Mouse (Mus musculus): ENCODE measurements around the gene Taok1. TPM values are rescaled to one million over a fixed set of nuclear protein-coding genes. Genes with fewer than 3 reads are reported as not detected.

Gene Taok1
- total RNA-seq, 2 experiments from 2014 or later = 49.6 to 50.1 TPM

GRCm38 (mm10) chr11:77512891-77513810 is 94.5 kb downstream of the Taok1 start:
- peak; percentile 86 to 90 for DNase-seq (ENCODE audit: low spot score in 2 of 2)

DNA sequence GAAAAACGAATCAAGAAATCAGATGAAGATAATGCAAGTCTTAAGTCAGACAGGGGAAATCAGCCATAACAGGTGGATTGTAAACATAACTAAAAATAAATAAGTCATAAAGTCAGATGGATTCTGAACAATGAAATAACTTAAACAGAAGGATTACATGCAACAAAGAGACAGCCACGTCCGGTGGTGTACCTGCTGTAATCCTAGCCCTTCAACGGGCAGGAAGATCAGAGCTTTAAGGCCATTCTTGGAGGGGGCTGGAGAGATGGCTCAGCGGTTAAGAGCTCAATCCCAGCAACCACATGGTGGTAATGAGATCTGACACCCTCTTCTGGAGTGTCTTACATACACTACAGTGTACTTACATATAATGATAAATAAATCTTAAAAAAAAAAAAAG is 96.3 kb downstream of the Taok1 start:
- DNase-seq (ENCODE audit: low spot score in 2 of 2) = peak in 1 of 2 experiments; percentile 5

GRCm38 (mm10) chr11:77508068-77509021 is 99.3 kb downstream of the Taok1 start:
- peak; percentile 83 for DNase-seq (ENCODE audit: low spot score in 2 of 2)

DNA sequence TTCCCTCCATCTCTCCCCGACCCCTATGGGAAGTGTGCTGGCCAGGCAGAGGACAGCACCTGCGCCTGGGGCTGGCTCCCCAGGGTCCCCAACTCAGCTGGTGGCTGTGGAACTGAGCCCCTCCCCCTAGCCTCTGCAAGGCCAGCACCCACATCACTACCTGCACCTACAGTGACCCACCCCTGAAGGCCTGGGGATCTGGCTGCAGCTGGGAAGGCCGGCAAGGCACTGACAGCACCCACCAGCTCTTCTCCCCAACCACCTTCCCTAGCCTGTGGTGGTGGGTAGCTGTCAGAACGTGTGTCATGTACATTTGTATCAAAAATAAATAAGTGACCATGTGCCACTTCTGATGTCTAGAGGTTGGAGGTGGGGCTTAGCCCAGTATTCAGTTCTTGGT is 100.2 kb downstream of the Taok1 start:
- no peak for DNase-seq (ENCODE audit: low spot score in 2 of 2)

DNA sequence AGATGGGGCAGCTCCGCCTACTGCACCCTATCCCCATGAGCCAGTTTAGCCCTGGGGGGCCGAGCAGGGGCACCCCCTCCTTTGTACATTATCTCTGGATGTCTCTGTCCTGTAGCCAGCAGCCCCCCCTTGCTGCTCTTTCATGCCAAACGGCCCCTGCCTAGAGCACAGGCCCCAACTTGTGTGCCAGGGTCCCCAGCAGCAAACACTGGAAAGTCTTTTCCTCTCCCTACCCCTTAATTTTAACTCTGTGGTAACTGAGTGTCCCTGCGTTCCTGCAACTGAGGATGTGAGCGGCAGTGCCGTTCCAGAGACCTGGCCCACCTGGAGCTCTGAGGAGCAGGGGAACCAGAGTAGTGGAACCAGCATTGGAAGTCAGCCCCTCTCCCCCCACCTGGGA is 100.7 kb downstream of the Taok1 start:
- no peak for DNase-seq (ENCODE audit: low spot score in 2 of 2)

GRCm38 (mm10) chr11:77506273-77506672 is 101.3 kb downstream of the Taok1 start:
- no peak for DNase-seq (ENCODE audit: low spot score in 2 of 2)

GRCm38 (mm10) chr11:77505291-77505980 is 102.2 kb downstream of the Taok1 start:
- no peak for DNase-seq (ENCODE audit: low spot score in 2 of 2)

- DNase-seq (ENCODE audit: low spot score in 2 of 2) = no peak
Measured at GRCm38 (mm10) chr11:77504377-77504776, 103.2 kb downstream of the Taok1 start.

GRCm38 (mm10) chr11:77503511-77503910 is 104.1 kb downstream of the Taok1 start:
- no peak for DNase-seq (ENCODE audit: low spot score in 2 of 2)

GRCm38 (mm10) chr11:77502481-77502880 is 105.1 kb downstream of the Taok1 start:
- DNase-seq (ENCODE audit: low spot score in 2 of 2) = no peak

- no peak for DNase-seq (ENCODE audit: low spot score in 2 of 2)
Measured at GRCm38 (mm10) chr11:77501971-77502370, 105.6 kb downstream of the Taok1 start.

GRCm38 (mm10) chr11:77501392-77501791 is 106.2 kb downstream of the Taok1 start:
- peak in 1 of 2 experiments; percentile 73 for DNase-seq (ENCODE audit: low spot score in 2 of 2)

DNA sequence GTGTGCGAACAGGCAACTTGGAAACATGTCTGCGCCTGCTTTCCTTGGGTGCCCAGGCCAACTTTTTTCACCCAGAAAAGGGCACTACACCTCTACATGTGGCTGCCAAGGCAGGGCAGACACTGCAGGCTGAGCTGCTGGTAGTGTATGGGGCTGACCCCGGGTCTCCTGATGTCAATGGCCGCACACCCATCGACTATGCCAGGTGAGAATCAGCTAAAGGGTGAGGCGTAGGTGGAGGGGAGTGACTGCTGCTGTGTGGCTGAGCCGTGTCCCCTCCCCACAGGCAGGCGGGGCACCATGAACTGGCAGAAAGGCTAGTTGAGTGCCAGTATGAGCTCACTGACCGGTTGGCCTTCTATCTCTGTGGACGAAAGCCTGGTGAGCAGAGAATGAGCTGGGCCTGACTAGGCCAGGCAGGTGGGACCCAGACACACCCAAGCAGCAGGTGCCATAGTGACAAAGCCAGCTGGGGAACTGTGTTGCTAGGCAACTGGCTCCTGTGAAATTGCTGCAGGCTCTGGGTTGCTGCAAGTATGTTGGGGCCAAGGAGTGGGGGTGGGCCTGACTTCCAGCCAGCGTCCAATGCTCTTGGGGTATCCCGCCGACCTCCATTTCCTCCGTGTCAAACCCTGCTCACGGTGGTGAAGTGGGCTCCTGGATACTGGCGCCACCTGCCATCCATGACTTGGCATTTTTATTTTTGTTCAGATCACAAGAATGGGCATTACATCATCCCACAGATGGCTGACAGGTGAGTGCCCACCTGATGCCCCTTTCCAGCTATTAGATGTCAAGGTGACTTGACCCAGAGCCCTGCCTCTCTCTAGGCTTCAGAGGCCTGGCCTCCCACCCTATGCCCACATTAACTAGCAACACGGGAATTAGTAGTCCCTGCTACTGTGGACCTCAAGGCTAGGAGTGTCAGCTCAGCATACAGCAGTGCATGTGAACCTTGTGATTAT is 107.0 kb downstream of the Taok1 start:
- no peak for DNase-seq (ENCODE audit: low spot score in 2 of 2)

GRCm38 (mm10) chr11:77499354-77499753 is 108.3 kb downstream of the Taok1 start:
- no peak for DNase-seq (ENCODE audit: low spot score in 2 of 2)

GRCm38 (mm10) chr11:77498261-77499139 is 109.1 kb downstream of the Taok1 start:
- no peak for DNase-seq (ENCODE audit: low spot score in 2 of 2)

GRCm38 (mm10) chr11:77497851-77498250 is 109.8 kb downstream of the Taok1 start:
- no peak for DNase-seq (ENCODE audit: low spot score in 2 of 2)

GRCm38 (mm10) chr11:77497341-77497756 is 110.3 kb downstream of the Taok1 start:
- no peak for DNase-seq (ENCODE audit: low spot score in 2 of 2)

DNA sequence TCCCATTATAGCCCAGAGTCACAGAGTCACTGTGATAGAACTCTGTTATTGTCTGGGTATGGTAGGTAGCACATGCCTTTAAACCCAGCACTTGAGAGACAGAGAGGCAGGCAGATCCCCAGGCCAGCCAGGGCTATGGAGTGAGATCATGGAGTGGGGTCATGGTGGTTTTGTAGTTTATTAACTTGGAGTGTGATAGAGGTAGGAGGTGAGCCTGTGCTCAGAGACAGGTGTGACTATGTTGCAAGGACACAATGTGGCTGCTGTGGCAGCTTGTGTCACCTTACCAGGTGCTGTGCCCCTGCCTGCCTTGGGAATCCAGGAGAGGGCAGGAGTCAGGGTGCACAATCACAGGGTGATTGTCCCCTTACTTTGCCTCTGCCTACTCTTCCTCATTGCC is 112.1 kb downstream of the Taok1 start:
- no peak for DNase-seq (ENCODE audit: low spot score in 2 of 2)

- DNase-seq (ENCODE audit: low spot score in 2 of 2) = no peak
Measured at GRCm38 (mm10) chr11:77494782-77495181, 112.8 kb downstream of the Taok1 start.

Measured in gastrocnemius, postnatal 4 days (tissue).